Mouse (Mus musculus) stomach, postnatal 0 days (tissue): ENCODE data around the gene Rmnd5b. TPM values are rescaled to one million over a fixed set of nuclear protein-coding genes. Genes with fewer than 3 reads are reported as not detected.
"Not testable (repeated sequence)": the region's sequence is repeated elsewhere in the genome, so short reads cannot be mapped to it uniquely, and the experiment has no call there.

Experiments
- ATAC-seq: fragments of 200-750 bp; cut with Nextera tagmentation; 2 replicates; pipeline ENCODE4 v1.8.0; 2017; ENCODE audit not compliant: low FRiP score, low TSS enrichment
- DNase-seq: peaks from one replicate; pipeline ENCODE4 v3.0.0-alpha.2; 2016; ENCODE audit warnings: low spot score
- H3K27ac ChIP-seq: fragments of 300-500 bp; sonication (generic); replicated peaks from 2 replicates; pipeline ENCODE4 v1.5.1; 2014; ENCODE audit warnings: mild to moderate bottlenecking, control low read depth
- H3K27me3 ChIP-seq: fragments of 300-500 bp; sonication (generic); 2 replicates; pipeline ENCODE4 v1.6.1; 2014; ENCODE audit warnings: low read length; ENCODE audit not compliant: control insufficient read depth, insufficient read depth
- H3K36me3 ChIP-seq: fragments of 300-500 bp; sonication (generic); 2 replicates; pipeline ENCODE4 v1.6.1; 2014; ENCODE audit warnings: low read length, mixed read lengths; ENCODE audit not compliant: control insufficient read depth, insufficient read depth
- H3K4me1 ChIP-seq: fragments of 300-500 bp; sonication (generic); replicated peaks from 2 replicates; pipeline ENCODE4 v1.6.1; 2014; ENCODE audit warnings: antibody characterized with exemption; ENCODE audit not compliant: control insufficient read depth, insufficient read depth
- H3K4me2 ChIP-seq: fragments of 300-500 bp; sonication (generic); replicated peaks from 2 replicates; pipeline ENCODE4 v1.6.1; 2014; ENCODE audit warnings: low read depth, mild to moderate bottlenecking, control low read depth, moderate library complexity
- H3K4me3 ChIP-seq: fragments of 300-500 bp; sonication (generic); 2 replicates; pipeline ENCODE4 v1.5.1; 2014; ENCODE audit warnings: low read depth, low read length, control low read depth
- H3K9ac ChIP-seq: fragments of 300-500 bp; sonication (generic); 2 replicates; pipeline ENCODE4 v1.6.1; 2014; ENCODE audit warnings: mild to moderate bottlenecking, low read length, control low read depth, mixed read lengths
- H3K9me3 ChIP-seq: fragments of 300-500 bp; sonication (generic); 2 replicates; pipeline ENCODE4 v1.6.1; 2016; ENCODE audit warnings: low read length; ENCODE audit not compliant: control insufficient read depth
- CTCF ChIP-seq: IDR thresholded peaks from 2 replicates; pipeline ENCODE4 v1.5.1; 2016; ENCODE audit warnings: antibody characterized with exemption, low read depth, mild to moderate bottlenecking, moderate library complexity
- EP300 ChIP-seq: optimal IDR thresholded peaks from 2 replicates; pipeline ENCODE3; 2016; ENCODE audit warnings: antibody characterized with exemption
- WGBS: fragments of 180-500 bp; shearing (Covaris S2); extraction: QIAGEN DNeasy Blood & Tissue Kit; methylation state at CpG from one replicate; pipeline ENCODE4 v1.1.7; 2014; 5-methylcytosine and 5-hydroxymethylcytosine counted together
- polyA plus RNA-seq: library from polyadenylated mRNA; unstranded; fragments of >200 nt; fragmentation: Nextera tagmentation; extraction: Ambion mirVana; gene quantifications from 2 replicates; pipeline ENCODE4 v1.2.1, GENCODE M21; 2015

The Rmnd5b gene
- polyA plus RNA-seq, 1 experiment from 2014 or later = 34.6 TPM

GRCm38 (mm10) chr11:51633721-51634120 lies 2.0 kb downstream of the Rmnd5b start:
- DNase-seq (no peak), ATAC-seq (no peak)
- Histone ChIP-seq H3K9ac (no peak overlapping the region), H3K4me2 (no peak overlapping the region), H3K4me1 (no peaks in the 10 kb centered on the region), H3K4me3 (no peak overlapping the region), H3K27ac (no peak overlapping the region), H3K36me3 (no peaks in the 10 kb centered on the region; the same call in 1 of the 2 replicates), H3K9me3 (no peaks in the 10 kb centered on the region), H3K27me3 (no peaks in the 10 kb centered on the region)
- 94% methylated on average over 3 of the region's 3 CpGs for WGBS
- TF ChIP-seq CTCF (no peak), EP300 (no peak)

GRCm38 (mm10) chr11:51633200-51633599 lies 2.5 kb downstream of the Rmnd5b start:
- DNase-seq, H3K27ac ChIP-seq, H3K9ac ChIP-seq, H3K4me3 ChIP-seq, H3K27me3 ChIP-seq, H3K9me3 ChIP-seq, ATAC-seq, H3K4me1 ChIP-seq, H3K4me2 ChIP-seq, H3K36me3 ChIP-seq: not testable (repeated sequence)
- 84% methylated on average over 7 of the region's 7 CpGs for WGBS

- no peak overlapping the region for H3K4me3 ChIP-seq
- no peak overlapping the region for H3K4me2 ChIP-seq
- H3K9ac ChIP-seq = no peak overlapping the region
- H3K4me1 ChIP-seq = no peaks in the 10 kb centered on the region
- H3K9me3 ChIP-seq = no peaks in the 10 kb centered on the region
- H3K27me3 ChIP-seq = no peaks in the 10 kb centered on the region
- DNase-seq (no peak), ATAC-seq (no peak)
- H3K27ac ChIP-seq = no peak overlapping the region
- WGBS = 81% methylated on average over 6 of the region's 6 CpGs
- peaks cover 8% of the 10 kb centered on the region; the same call in 1 of the 2 replicates for H3K36me3 ChIP-seq
- no peak for TF ChIP-seq EP300
- TF ChIP-seq CTCF = no peak
These were observed 3.5 kb downstream of the Rmnd5b start for GRCm38 (mm10) chr11:51632130-51632753.

GRCm38 (mm10) chr11:51629651-51630314 lies 5.9 kb downstream of the Rmnd5b start:
- Histone ChIP-seq H3K27ac (no peak overlapping the region), H3K4me1 (no peaks in the 10 kb centered on the region), H3K4me3 (no peak overlapping the region), H3K27me3 (no peaks in the 10 kb centered on the region), H3K4me2 (no peak overlapping the region), H3K9ac (no peak overlapping the region), H3K9me3 (no peaks in the 10 kb centered on the region), H3K36me3 (peaks cover 13% of the 10 kb centered on the region)
- 79% methylated on average over 15 of the region's 15 CpGs for WGBS
- no peak for TF ChIP-seq EP300
- no peak for TF ChIP-seq CTCF
- ATAC-seq = no peak
- no peak for DNase-seq

- H3K4me2 ChIP-seq = no peak overlapping the region
- peaks cover 26% of the 10 kb centered on the region for H3K36me3 ChIP-seq
- H3K27ac ChIP-seq = no peak overlapping the region
- DNase-seq (no peak), ATAC-seq (no peak)
- WGBS = 78% methylated on average over 8 of the region's 8 CpGs
- H3K9ac ChIP-seq = no peak overlapping the region
- TF ChIP-seq EP300 (no peak), CTCF (no peak)
- no peaks in the 10 kb centered on the region for H3K27me3 ChIP-seq
- no peaks in the 10 kb centered on the region for H3K9me3 ChIP-seq
- H3K4me1 ChIP-seq = no peaks in the 10 kb centered on the region
- no peak overlapping the region for H3K4me3 ChIP-seq
These were observed 7.8 kb downstream of the Rmnd5b start for GRCm38 (mm10) chr11:51627907-51628306.

- ATAC-seq = no peak
- DNase-seq = no peak
- no peaks in the 10 kb centered on the region for H3K4me1 ChIP-seq
- no peak overlapping the region for H3K4me3 ChIP-seq
- H3K27me3 ChIP-seq = no peaks in the 10 kb centered on the region
- no peak overlapping the region for H3K27ac ChIP-seq
- peaks cover 30% of the 10 kb centered on the region for H3K36me3 ChIP-seq
- no peaks in the 10 kb centered on the region for H3K9me3 ChIP-seq
- H3K9ac ChIP-seq = no peak overlapping the region
- TF ChIP-seq CTCF (no peak), EP300 (no peak)
- 92% methylated on average over 9 of the region's 9 CpGs for WGBS
- no peak overlapping the region for H3K4me2 ChIP-seq
These were observed 8.3 kb downstream of the Rmnd5b start for GRCm38 (mm10) chr11:51627425-51627824.
